Mouse (Mus musculus): ENCODE data around the gene Bmp2. TPM values are rescaled to one million over a fixed set of nuclear protein-coding genes. Genes with fewer than 3 reads are reported as not detected.

The Bmp2 gene
- total and polyA plus RNA-seq, 3 experiments: not detected

- dilution Hi-C loops (cut with MboI; ENCODE audit: extremely low pct_ligation_motif_present, extremely low pct_unique_long_range_greater_than_20kb, low sequenced_read_pairs) (no loop called here), in situ Hi-C loops (cut with MboI; ENCODE audit: low pct_ligation_motif_present, low pct_unique_long_range_greater_than_20kb, low sequenced_read_pairs) (no loop called here)
- H3K4me2 ChIP-seq (ENCODE audit: insufficient read depth, low read depth, poor library complexity, severe bottlenecking): no peak overlapping the region
- no peak overlapping the region for H3K9ac ChIP-seq (ENCODE audit: insufficient read depth, low read depth)
- no peak for DNase-seq (ENCODE audit: extremely low read depth)
- no peaks in the 10 kb centered on the region for H3K4me1 ChIP-seq (ENCODE audit: control insufficient read depth in 1 of 2, insufficient read depth in 2 of 2)
- no peaks in the 10 kb centered on the region for H3K36me3 ChIP-seq (replicated peaks in 1 of 2; ENCODE audit: control insufficient read depth in 1 of 2, insufficient read depth in 1 of 2, low read length in 1 of 2)
- no peaks in the 10 kb centered on the region for H3K27me3 ChIP-seq (replicated peaks)
- no peak overlapping the region for H3K27ac ChIP-seq (ENCODE audit: insufficient read depth, low read depth)
- H3K4me3 ChIP-seq (replicated peaks in 1 of 3; ENCODE audit: low read depth in 2 of 3, low read length in 2 of 3, poor library complexity in 1 of 3): no peak overlapping the region
- TF ChIP-seq MAX (IDR thresholded peaks at IDR 0.05; ENCODE audit: low read length) (no peak), PAX5 (IDR thresholded peaks at IDR 0.05; ENCODE audit: low read length) (no peak), JUND (conservative IDR thresholded peaks at IDR 0.05; ENCODE audit: low read depth, low read length) (no peak), MAZ (IDR thresholded peaks at IDR 0.05; ENCODE audit: low read depth, low read length) (no peak), USF2 (conservative IDR thresholded peaks at IDR 0.05; ENCODE audit: low read depth, low read length) (no peak), NRF1 (IDR thresholded peaks at IDR 0.05; ENCODE audit: low read depth, low read length) (no peak), BHLHE40 (IDR thresholded peaks at IDR 0.05; ENCODE audit: low read depth, low read length) (no peak), ETS1 (conservative IDR thresholded peaks at IDR 0.05; ENCODE audit: low read depth, low read length) (no peak), POLR2A (IDR thresholded peaks at IDR 0.05; ENCODE audit: low read depth, low read length) (no peak), IRF4 (IDR thresholded peaks at IDR 0.05; ENCODE audit: low read depth, low read length) (no peak), HCFC1 (IDR thresholded peaks at IDR 0.05; ENCODE audit: low read depth, low read length) (no peak), MEF2A (IDR thresholded peaks at IDR 0.05; ENCODE audit: borderline replicate concordance, low read depth, low read length) (no peak)
- H3K9me3 ChIP-seq (replicated peaks; ENCODE audit: low read length): peaks cover 29% of the 10 kb centered on the region
- no peaks in the 10 kb centered on the region for H3K79me2 ChIP-seq (replicated peaks; ENCODE audit: control insufficient read depth, extremely low read depth, insufficient read depth, poor library complexity, severe bottlenecking)
Observed at GRCm38 (mm10) chr2:133553911-133554285, 1.9 kb downstream of the Bmp2 start.

GRCm38 (mm10) chr2:133554286-133555021 lies 2.5 kb downstream of the Bmp2 start:
- Histone ChIP-seq H3K4me1 (ENCODE audit: control insufficient read depth in 1 of 2, insufficient read depth in 2 of 2) (no peaks in the 10 kb centered on the region), H3K4me3 (replicated peaks in 1 of 3; ENCODE audit: low read depth in 2 of 3, low read length in 2 of 3, poor library complexity in 1 of 3) (no peak overlapping the region), H3K27me3 (replicated peaks) (no peaks in the 10 kb centered on the region), H3K4me2 (ENCODE audit: insufficient read depth, low read depth, poor library complexity, severe bottlenecking) (no peak overlapping the region), H3K79me2 (replicated peaks; ENCODE audit: control insufficient read depth, extremely low read depth, insufficient read depth, poor library complexity, severe bottlenecking) (no peaks in the 10 kb centered on the region), H3K9ac (ENCODE audit: insufficient read depth, low read depth) (no peak overlapping the region), H3K27ac (ENCODE audit: insufficient read depth, low read depth) (no peak overlapping the region), H3K9me3 (replicated peaks; ENCODE audit: low read length) (peaks cover 27% of the 10 kb centered on the region), H3K36me3 (replicated peaks in 1 of 2; ENCODE audit: control insufficient read depth in 1 of 2, insufficient read depth in 1 of 2, low read length in 1 of 2) (no peaks in the 10 kb centered on the region)
- no peak for TF ChIP-seq E2F4 (IDR thresholded peaks at IDR 0.05; ENCODE audit: insufficient replicate concordance, low read depth, low read length)
- no peak for TF ChIP-seq ZMIZ1 (IDR thresholded peaks at IDR 0.05; ENCODE audit: low read depth, low read length)
- TF ChIP-seq SMC3 (IDR thresholded peaks at IDR 0.05; ENCODE audit: low read depth, low read length): no peak
- no peak for TF ChIP-seq KAT2A (IDR thresholded peaks at IDR 0.05; ENCODE audit: insufficient replicate concordance, low read length)
- no peak for TF ChIP-seq GABPA (IDR thresholded peaks at IDR 0.05; ENCODE audit: insufficient replicate concordance, low read depth, low read length)
- TF ChIP-seq MYC (IDR thresholded peaks at IDR 0.05; ENCODE audit: low read depth, low read length): no peak
- in situ Hi-C loops (cut with MboI; ENCODE audit: low pct_ligation_motif_present, low pct_unique_long_range_greater_than_20kb, low sequenced_read_pairs): no loop called here
- dilution Hi-C loops (cut with MboI; ENCODE audit: extremely low pct_ligation_motif_present, extremely low pct_unique_long_range_greater_than_20kb, low sequenced_read_pairs): no loop called here
- no peak for DNase-seq (ENCODE audit: extremely low read depth)
